Mouse (Mus musculus) mesoderm, embryonic 11.5 days (tissue): ENCODE measurements at regions not wholly inside any gene's neighbourhood (a gene's known extent, or its start where the extent isn't known, plus 50 kb on each side); places are given as distances from the start of the nearest gene placed in this dataset.

Source experiments
- DNase-seq: peaks from one replicate; pipeline ENCODE4 v3.0.0-alpha.2; 2012; ENCODE audit warnings: low read depth, low spot score

DNA sequence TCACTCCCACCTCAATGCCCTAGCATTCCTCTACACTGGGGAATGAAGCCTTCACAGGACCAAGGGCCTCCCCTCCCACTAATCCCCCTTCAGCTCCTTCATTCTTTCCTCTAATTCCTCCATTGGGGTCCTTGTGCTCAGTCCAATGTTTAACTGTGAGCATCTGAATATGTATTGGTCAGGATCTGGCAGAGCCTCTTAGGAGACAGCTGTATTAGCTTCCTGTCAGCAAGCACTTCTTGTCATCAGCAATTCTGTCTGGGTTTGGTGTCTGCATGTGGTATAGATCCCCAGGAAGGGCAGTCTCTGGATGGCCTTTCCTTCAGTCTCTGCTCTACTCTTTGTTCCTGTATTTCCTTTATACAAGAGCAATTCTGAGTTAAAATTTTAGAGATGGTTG is 426.8 kb upstream of the 2610001J05Rik start:
- no peak for DNase-seq

DNA sequence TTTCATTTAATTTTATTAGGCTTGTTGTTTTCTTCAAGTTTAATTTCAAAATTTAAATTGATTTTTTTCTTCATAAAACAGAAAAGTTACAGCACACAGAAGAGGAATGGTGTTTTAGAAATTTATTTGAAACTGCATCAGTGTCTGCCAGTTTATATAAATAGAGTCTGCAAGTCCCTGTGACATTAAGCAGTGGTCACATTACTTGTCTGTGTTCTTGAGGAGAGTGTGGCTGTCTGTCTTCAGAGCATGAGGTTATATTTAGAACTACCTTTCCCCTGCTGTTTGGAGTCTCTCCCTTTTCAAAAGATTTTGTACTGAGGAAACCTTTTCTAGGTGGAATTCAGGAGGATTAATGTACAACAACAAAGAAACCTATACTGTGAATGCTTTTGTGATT is 426.1 kb upstream of the 2610001J05Rik start:
- no peak for DNase-seq

DNA sequence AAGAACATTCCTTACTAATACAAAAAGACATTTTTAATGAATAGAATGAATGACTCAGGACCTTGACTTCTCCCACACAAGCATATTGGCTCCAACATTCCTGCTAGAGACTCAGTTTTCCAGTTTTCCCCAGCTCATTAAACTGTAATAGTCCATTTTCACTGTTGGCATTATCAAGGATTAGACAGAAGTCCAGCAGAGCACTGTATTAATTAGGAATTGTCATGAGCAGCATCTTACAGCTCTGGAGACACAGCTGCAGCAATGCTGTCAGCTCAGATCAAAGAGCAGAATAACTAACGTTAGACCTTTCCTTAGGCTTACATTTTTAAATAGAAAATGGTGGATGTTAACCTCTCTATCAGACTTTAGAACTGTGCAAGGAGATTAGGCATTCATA is 419.5 kb upstream of the 2610001J05Rik start:
- DNase-seq: no peak

DNA sequence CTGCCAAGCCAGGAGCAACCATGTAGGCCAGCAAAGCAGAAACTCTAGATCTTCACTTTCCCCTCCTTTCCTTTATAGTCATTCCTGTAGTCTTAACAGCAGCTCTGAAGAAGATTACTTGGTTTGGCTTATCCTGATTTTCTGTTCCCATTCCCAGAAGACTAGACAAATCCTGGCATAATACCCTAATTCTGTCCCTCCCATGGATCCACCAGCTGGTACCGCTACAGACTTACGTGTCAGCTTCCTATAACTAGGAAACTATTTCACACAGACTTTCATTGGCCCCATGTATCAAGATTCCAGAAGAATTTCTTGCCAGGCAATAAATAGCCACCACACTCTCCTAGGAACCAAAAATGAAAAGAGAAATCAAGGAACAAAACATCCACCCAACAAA is 410.2 kb upstream of the 2610001J05Rik start:
- no peak for DNase-seq

DNA sequence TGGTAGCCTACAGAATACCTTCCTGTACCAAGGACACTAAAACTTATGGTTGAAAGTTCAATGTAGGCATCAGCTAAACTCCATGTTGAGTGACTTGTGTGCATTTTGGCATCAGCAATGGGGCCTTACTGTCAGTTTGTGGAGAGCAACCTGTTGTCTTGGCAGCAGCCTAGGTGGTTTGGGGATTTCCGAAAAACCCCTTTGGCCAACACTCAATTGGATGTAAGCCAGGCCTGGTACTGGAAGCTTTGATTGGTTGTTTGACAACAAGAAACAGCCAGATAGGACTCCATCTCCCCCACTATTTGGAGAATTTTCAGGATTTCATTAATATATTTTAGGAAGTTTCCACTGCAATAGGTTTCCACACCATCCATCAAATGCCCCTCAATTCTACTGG is 390.6 kb upstream of the 2610001J05Rik start:
- DNase-seq: no peak

DNA sequence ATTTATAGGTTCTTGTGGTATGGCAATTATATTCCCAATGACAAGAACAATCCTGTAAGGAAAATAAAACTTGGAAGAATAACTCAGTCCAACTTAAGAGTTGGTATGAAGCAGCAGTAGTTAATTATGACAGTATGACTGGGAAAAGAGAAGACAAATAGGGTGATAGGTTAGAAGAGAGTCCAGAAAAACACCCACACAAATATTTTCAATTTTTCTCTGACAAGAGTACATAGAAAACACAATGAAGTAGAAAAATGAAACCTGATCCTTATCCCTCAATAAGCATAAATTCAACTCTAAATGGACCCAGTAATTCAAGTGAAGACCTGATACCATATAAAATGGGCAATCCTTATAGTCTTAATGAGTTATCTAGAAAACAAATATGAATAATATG is 369.0 kb upstream of the 2610001J05Rik start:
- DNase-seq: no peak

DNA sequence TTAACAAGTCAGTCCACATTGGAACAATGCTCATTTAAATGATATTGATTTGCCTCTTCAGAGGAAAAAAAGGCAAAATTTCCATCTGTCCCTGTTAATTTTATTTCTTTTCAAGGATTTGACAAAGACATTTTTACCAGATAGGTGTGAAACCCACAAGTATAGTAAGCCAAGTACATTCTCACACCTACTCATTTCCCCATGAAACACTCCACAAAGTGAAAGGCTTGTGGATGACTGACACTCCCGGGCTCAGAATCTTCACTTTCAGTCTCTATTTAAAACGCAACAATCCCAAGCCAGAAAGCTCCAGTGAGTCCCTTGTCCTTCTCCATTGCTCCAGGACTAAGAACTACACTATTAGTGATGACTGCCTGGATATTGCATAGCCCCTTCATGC is 367.8 kb upstream of the 2610001J05Rik start:
- no peak for DNase-seq

DNA sequence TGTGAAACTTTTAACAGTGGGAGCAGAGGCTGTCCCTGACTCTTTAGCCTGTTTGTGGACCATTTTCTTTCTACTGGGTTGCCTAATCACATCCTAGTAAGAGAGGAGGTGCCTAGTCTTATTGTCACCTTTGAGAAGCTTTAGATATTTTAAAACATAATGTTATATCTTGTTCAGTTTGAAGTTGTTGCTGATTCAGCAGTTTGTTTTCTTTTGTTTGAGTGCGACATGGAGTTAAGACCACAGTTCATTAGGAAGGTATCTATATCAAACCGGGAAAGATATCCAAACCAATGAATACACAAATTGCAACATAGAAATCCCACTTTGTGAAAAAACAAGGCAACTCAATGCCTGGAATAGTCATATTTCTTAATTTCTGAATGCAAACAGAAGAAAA is 359.5 kb upstream of the 2610001J05Rik start:
- no peak for DNase-seq

DNA sequence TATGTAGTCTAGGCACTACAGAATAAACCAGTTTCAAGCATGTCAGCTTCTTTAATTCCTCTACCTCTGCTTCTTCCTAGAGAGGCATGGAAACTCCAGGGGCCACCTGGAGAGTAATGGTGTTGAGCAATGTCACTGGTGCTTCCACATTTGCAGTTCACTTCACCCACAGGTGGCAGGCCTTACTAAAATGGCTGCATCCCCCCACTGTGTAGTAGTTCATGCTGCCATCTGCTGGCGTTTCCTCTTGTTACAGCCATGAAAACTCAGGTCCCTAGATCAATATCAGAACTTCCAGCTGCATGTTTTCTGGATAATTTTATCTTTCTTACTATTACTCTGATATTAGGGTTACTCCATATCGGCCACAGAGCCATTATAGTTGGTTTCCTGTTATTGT is 336.2 kb upstream of the 2610001J05Rik start:
- DNase-seq: peak; percentile 41

DNA sequence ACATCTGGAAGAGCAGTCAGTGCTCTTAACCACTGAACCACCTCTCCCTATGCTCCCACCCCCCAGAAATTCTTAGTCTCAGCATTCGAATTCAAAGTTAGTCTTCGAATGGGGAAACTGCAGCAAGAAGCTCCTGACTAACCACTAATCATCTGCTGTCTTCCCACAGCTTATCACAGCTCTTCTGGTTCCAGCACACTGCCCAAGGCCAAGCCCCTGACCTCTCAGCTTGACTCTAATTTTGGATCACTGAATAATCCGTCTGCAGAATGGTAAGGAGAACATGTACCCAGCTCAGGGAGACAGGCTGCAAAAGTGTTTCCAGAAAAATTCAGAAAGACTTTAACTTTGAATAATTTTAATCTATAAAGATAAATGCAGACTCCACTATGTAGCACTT is 325.8 kb upstream of the 2610001J05Rik start:
- DNase-seq: no peak

DNA sequence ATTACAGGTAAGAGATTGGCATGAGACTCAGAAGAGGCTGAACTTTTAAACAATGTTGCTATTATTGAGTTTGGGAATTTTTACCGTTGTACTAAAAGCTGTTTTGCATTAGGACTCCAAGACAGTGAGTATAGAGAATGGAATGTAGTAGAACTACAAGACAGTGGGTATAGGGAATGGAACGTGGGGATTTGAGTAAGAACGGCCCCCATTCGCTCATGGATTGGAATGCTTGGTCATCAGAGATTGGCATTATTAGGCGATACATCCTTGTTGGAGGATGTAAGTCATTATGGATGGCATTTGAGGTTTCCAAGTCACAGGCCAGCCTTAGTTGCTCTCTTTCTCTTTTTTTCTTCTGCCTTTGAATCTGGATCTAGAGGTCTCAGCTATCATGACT is 324.0 kb upstream of the 2610001J05Rik start:
- DNase-seq: no peak

DNA sequence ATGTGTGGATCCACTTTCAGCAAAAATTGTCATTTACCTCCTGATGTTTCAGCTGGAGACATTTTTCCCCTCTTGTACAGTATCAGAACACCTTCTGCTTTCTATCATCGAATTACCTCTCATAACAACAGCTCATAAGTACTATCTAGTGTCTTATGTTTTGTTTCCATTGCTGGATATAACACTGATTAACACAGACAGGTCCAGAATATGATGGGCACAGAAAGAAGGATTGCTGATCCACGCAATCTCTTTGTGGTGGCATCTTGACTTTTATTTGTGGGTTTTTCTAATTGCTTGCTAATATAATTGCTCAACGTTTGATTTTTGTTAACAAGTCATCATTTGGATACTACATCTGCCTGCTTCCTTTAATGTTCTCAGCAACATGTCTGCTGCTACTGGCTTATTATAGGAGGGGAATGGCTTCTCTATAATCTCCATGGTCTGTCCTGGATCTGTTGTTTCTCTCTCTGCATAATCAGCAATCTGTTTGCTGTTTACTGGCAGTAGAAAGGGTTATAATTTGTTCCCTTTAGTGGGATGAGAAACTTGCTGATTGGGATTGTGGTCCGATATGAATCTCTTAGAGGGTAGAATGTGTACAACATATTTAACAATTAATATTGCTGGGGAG is 320.2 kb upstream of the 2610001J05Rik start:
- DNase-seq: no peak

DNA sequence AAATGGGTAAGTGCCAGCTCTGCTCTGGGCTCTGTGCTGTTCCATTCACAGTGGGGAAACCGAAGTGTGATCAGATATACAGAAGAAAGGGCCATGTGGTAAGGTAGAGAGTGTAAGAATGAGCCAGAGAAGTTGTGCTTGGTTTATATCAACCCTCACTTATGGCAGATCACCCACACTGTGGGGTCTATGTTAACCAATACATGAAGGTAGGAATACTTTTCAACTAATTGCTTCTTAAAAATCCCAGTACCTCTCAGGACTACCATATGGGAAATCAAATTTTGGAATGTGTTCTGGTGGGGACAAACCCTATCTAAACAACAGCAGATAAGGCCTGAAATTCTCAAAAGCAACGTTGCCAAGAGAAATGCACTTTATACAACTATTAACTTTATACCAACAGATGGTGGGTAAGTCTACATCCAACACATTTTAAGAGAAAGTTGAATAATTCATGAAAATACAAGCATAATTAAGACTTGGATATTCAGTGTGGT is 314.7 kb upstream of the 2610001J05Rik start:
- no peak for DNase-seq

DNA sequence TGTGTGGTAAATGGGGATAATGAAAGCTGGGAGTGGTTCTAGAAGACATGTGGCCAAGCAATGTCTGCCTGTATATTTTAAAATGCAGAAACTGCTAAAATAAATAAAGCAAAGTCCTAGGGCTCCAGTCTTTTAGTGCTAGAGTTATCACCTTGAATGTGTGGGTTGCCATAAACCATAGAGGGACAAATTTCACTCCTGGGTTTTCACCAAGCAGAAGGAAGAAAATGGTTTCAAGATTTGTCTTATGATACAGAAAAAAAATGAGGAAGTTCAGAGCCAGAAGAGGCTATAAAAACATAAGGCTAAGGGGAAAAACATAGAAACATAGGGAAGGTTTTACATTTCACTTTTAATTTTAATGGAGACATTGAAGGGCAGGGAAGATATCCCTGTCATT is 276.1 kb upstream of the 2610001J05Rik start:
- no peak for DNase-seq

DNA sequence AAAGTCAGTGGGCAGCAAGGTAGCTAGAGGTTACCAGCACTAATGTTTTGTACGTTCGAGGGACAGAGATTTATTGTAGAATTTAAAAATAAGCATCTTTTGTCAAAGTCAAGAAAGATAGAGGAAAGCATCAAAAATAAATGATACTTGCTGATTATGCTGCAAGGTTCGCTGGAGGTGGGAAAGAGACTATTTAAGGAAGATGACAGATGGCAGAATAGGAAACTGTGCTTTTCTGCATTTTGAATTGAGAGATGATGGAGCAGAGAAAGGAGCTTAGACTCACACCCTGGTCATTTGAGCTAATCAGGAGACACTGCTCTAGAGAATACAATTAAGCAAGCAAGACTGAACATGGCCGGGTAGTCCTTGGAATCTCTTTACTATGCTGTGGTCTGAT is 275.1 kb upstream of the 2610001J05Rik start:
- DNase-seq: no peak

DNA sequence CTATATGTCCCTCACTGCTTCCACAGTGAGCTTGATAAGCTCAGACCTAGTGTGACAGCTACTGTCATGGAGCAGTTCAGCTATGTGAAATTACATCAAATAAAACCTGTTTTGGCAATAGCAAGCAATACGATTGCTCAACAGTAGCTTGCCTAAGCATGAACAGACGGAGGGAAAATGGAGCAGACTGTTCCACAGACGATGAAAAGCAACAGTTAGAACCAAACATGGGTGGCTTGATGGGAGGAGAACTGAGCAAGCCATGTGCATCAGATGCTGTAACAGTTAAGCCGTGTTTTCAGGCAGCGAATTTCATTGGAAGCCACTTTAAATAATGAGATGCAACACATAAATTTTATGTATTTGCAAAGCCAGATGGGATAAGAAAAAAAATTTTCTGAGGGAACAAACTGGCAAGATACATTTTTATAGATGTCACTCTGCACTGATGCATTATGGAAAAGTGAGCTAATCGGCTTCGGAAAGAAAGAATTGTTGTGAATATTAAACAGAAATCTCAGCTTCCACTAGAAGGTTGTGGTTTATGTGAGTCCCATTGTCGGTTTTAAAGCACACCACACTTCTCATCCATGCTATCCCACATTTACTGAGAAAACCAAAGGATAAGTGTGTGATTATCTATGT is 270.9 kb upstream of the 2610001J05Rik start:
- no peak for DNase-seq

DNA sequence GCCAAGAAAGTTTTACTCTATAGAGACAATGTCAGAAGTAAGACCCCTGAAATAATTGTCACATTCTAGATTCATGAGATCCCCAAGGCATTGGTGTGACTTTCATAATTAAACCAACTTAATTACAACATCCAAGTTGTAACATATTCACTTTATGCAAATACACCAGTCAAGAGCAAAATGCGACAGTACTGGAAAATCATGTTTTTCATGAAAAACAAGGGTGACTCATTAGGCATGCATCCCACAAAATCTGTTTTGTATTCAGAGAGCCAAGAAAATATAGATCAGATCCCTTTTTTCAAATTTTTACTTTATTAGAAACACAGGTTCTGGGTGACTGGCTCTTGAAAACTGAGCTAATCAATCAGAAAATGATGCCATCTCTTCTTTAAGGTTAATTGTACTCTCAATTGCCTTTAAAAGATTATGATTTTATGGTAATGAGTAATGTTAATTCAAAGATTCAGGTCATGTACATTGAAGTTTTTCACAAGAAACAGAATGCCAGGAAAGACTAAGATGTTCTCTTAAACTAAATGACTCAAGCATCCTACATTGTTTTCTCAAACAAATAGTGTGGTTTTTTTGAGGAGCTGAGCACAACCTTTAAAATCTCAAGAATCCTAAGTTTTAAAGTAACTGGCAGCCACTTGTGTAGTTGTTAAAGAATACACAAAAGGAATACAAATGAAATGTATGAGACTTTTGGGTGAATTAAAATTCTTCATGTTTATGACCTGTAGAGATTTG is 259.2 kb upstream of the 2610001J05Rik start:
- DNase-seq: no peak

DNA sequence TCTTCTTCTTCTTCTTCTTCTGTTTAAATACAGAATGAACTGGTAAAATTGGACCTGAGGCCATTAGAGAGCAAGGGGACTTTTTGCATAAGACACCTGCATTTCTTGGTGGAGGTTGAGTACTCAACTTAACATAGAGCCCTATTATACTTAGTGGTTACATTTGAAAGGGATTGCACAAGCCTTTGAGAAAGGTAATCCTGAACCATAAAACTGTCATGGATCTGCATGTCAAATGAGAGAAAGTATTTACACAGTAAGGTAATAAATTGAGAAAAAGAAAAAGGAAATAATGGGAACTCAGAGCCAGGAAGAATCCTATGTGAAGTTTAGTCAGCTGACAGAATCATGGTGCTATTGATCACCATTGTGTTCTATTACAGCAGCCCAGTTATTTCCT is 258.1 kb upstream of the 2610001J05Rik start:
- DNase-seq: no peak

DNA sequence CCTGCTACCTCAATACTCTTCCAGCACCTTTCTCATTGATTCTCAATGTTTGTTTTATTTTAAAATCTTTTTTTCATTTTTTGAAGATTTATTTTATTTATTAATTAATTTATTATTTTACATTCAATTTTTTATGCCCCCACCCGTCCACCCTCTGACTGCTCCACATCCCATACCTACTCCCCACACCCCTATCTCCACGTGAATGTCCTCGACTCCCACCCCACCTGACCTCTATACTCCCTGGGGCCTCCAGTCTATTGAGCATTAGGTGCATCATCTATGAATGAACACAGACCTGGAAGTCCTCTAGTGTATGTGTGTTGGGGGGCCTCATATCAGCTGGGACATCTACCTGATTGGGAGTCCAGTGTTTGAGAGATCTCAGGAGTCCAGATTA is 251.0 kb upstream of the 2610001J05Rik start:
- DNase-seq: no peak

DNA sequence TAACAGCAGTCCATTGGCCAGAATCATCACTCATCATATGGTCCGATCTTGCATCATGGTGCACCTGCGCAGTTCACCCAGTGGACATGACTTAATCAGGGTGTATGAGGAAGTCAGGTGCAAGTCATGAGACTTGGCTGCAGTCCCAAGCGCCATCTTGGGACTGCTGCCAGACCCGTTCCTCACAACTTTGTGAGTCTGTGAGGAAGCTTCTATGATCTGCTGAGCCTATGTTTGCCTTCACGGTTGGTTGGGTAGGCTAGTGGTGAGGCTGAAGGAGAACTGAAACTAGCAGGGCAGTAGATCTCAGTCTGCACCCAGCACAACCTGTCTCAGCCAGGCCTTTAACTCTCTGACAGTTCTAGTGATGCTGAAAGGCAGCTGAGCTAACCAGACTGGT is 250.2 kb upstream of the 2610001J05Rik start:
- no peak for DNase-seq

DNA sequence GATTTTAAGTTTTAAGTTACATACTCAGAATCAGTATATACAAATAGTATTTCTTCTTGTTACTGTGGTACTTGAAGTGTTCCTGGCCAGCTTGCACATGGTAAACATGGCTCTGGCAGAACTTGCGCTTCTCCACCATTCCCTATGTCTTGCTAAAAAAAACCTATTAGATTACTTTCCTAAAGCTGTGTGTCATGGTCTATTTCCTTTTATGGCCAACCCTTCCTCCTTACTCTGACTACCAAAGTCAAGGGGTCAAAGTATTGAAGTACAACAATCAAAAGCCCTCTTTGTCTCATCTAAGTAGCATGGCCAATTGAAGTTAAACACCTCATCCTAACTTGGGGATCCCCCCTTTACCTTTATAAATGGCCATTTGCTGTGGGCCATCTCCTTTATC is 223.6 kb upstream of the 2610001J05Rik start:
- DNase-seq: no peak

DNA sequence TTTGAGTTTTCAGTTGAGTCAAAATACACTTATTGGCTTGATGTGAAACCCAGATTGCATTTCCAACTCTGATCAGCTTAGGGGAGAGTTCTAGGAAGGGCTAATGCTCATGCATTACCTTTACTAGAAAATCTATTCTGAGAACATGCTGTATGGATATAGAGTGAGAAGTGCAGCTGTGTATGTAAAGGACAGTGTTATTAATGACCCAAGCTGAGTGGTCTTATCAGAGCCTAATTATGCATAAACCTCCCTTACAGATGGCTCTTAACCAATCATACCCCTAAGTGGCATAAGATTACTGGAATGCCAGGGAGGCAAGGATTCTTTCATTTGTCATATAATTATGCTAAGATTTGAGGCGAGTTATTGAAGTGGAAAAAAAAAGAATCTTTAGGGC is 210.6 kb upstream of the 2610001J05Rik start:
- no peak for DNase-seq

DNA sequence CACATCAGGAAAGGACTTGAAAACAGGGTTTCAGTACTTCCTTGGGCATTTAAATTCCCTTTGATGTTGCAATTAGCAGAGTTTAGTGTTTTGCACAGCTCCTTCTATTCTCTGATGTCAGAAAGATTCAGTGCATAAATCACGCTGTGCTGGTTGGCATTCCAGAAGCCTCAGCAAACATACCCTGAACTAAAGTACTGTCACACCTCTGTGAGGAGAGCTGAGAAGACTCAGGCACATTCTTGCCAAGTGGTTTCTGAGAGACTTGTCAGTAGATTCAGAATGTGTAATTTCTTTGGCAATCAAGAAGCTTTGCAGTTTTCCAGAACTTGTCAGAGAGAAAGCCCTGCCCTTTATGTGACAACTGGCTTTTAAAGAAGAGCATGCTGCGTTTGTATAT is 192.4 kb upstream of the 2610001J05Rik start:
- DNase-seq: no peak
